Mouse (Mus musculus): ENCODE measurements around the gene B830017H08Rik.

- TF ChIP-seq CTCF (IDR thresholded peaks at IDR 0.05; ENCODE audit: low read depth, low read length) (no peak), POLR2A (IDR thresholded peaks at IDR 0.05; ENCODE audit: insufficient read depth, low read length) (no peak)
Observed at GRCm38 (mm10) chr16:17799584-17799983, 33.3 kb upstream of the B830017H08Rik start.
